Mouse (Mus musculus) gastrocnemius, postnatal 10 days (tissue): ENCODE data around the gene Hs6st2. TPM values are rescaled to one million over a fixed set of nuclear protein-coding genes. Genes with fewer than 3 reads are reported as not detected.

Experiments used
- DNase-seq: peaks from one replicate; pipeline ENCODE4 v3.0.0; 2021; ENCODE audit warnings: mixed read lengths
- long read RNA-seq, 2 experiments: library from polyadenylated mRNA; stranded (forward); transcript quantifications; one replicate each; pipeline ENCODE4 v2.0.0; 2021
- total RNA-seq, 2 experiments: library from RNA; stranded (reverse); gene quantifications; 2 replicates each; pipeline ENCODE4 v1.2.3; 2021

Hs6st2 gene
- 10 to 100 TPM; 33.4 to 35.1 TPM for total RNA-seq
- long read RNA-seq, experiment 1, partial matches to known transcripts, result 5 of 6 reads
- long read RNA-seq, experiment 1, other reads (novel, unspliced or antisense), result 1 of 6 reads
- long read RNA-seq, experiment 2, partial matches to known transcripts, result 5 of 5 reads
- long read RNA-seq, experiment 2, other reads (novel, unspliced or antisense), result 0 of 5 reads

- no peak for DNase-seq
Measured at GRCm38 (mm10) chrX:51681756-51682155, at the start of gene Hs6st2. TSS of gene Hs6st2 (minus strand) at chrX:51681856.

GRCm38 (mm10) chrX:51714086-51714745 is 32.6 kb upstream of the Hs6st2 start:
- no peak for DNase-seq

DNA sequence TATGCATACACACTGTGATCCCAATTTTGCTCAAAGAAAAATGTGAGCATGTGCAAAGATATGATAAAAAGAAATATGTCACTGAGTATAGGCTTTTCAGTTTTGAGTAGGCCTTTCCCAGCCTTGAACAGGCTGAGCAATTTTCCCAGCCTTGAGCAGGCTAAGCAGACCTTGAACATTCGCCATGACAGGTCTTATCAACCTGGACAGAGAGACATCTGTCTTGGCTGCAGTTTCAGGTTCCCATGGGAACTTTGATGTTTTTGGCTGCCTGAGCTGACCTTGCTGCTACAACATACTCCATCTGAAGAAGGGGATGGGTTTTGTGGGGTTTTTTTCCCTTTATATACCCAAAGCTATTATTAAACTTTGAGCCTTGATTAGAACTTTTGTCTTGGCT is 31.3 kb upstream of the Hs6st2 start:
- DNase-seq, result no peak

GRCm38 (mm10) chrX:51702823-51703222 is 21.2 kb upstream of the Hs6st2 start:
- DNase-seq, result no peak

- no peak for DNase-seq
Measured at GRCm38 (mm10) chrX:51699079-51699478, 17.4 kb upstream of the Hs6st2 start.

GRCm38 (mm10) chrX:51686048-51686949 is 4.6 kb upstream of the Hs6st2 start:
- DNase-seq, result no peak

DNA sequence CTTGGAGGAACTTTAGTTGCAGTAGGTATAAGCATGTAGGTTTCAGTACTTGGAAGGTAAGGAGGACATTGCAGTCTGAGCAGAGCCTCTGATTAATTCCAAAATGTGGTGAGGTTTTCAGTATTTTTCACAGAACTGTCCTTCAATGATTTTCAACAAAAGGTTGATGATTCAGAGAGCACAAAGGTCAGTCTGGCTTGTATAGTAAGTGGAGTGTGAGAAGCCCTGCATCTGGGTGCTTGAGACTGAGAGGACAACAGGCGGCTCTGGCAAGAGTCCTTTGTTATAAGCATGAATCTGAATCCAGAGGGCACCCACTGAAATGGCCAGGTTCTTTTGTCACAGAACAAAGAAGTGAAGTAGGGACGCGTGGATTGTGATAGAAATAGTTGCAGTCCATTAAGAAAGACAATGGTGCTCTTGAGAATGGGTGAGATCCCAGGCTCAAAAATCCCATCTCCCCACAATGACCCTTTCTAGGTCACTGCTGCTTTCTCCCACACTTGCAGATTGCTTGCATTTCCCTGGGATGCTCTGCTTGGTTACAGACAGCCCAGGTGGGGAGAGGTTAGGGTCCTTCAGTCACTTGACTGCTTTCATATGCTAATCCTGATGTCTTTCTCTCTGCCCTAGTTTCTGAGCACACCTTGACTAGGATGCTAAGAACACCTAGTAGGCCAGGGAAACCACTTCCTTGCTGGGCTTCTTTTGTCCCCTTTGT is 2.8 kb upstream of the Hs6st2 start:
- no peak for DNase-seq

GRCm38 (mm10) chrX:51681170-51681667 is 437 bp downstream of the Hs6st2 start:
- peak; percentile 58 for DNase-seq

DNA sequence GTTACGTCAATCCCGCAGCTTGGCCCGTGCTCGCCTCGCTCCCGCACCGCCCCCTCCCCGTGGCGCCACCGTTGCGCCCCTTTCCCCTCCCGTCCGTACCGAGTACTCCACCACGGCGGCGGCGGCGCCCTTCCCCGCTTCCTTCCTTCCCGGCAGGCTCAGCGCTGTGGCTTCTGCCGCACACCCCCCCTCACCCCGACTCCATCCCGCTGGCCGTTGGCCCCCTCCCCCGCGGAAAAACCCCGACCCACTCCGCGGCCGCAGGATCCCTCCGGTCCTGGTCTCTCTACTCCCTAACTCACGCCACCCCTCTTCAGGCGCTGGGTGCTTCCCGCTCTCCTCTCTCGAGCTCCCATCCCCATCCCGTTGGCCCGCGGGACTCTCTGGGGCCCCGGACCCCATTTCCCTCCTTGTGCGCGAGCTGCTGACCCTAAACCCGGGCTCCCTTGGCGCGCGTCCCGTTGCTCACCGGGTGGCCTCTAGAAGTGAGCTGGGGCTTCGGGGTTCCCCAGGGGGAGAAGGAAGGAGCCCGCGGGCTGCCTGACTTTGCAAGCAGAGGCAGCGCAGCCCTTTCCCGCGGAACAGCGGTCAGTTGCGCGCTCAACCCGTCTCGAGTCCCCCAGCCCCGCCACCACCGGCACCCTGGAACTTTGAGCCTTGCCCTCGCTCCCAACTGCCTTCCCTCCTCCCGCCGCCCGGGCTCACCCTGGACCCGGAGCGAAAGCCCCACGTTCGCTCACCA is 1.1 kb downstream of the Hs6st2 start:
- peak; percentile 43 for DNase-seq

DNA sequence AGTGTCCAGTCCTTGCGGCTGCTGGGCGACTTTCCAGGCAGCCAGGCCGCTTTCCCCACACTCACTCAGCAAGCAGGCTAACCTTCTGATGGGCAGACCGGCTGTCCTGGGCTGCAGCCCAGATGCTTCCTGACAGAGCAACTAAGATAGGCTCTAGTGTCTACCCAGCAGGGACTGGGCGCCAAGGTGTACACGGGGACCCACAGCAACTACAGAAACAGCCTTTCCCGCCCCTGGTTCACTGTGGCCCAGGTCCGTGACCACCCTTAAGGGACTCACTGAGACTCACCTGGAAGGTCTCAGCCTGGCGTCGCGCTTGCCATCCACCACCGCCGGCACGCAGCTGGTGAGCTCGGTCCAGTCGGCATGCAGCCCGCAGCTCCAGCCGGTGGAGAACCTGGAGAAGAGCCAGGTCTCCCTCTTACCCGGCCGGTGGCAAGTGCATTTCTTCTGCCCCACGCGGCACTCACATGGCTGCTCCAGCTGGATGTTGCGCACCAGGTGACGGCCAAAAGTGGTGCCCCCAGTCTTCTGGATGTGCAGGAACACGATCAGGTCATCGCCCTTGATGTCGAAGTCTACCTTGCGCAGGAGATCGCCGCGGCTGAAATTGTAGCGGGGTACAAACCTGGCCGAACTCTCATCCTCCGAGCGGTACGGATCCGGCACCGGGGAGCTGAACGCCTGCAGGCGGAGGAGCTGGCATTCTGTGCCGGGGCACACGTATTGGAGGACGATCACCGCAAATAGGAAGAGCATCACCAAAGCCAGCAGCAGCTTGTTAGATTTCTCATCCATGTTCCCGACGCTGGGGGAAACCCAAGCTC is 1.8 kb downstream of the Hs6st2 start:
- DNase-seq, result peak; percentile 39

DNA sequence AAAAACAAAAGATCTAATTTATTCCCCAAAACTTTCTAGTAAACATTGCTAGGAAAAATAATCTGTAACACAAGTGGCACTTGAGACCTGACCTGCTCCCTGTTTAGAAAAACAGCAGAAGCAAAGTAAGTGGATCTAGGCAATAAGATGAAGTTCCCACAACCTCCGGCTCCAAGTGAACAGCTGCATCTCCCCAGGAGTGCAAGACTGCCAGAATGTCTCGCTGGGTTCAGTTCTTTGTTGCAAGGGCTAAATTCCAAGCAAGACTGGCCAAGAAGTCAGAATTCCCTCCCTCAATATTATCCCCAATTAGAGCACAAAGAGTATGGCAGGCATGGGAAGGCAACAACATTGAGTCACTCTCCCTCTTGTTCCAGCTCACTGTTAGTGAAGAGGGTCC is 23.4 kb downstream of the Hs6st2 start:
- DNase-seq, result no peak

DNA sequence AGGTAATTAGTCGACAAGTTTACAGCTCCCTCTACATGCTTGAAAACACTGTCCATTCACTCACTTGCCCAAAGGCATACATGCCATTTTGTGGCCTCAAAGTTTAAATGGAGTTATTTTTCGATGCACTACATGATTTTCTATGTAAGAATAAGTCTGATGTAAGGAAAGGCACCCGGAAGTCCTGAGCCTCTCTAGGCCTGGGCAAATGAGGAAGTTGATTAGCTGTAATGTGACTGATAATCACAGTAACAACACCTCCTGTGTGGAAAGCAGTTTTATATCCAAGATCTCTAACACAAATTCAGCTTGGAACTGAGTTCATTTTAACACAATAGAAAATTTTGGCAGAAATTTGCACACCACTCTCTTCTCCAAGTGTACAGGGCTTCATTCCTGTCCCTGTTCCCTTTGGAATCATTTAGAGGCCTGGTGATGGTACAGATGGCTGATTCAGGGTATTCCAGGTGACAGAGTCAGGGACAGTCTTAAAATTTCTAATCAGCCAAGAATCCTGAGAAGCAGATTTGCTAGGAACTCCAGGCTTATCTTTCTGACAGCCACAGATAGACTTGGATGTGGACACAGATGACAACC is 38.9 kb downstream of the Hs6st2 start:
- no peak for DNase-seq

GRCm38 (mm10) chrX:51635756-51636155 is 45.9 kb downstream of the Hs6st2 start:
- no peak for DNase-seq

GRCm38 (mm10) chrX:51631376-51631775 is 50.3 kb downstream of the Hs6st2 start:
- DNase-seq, result no peak

DNA sequence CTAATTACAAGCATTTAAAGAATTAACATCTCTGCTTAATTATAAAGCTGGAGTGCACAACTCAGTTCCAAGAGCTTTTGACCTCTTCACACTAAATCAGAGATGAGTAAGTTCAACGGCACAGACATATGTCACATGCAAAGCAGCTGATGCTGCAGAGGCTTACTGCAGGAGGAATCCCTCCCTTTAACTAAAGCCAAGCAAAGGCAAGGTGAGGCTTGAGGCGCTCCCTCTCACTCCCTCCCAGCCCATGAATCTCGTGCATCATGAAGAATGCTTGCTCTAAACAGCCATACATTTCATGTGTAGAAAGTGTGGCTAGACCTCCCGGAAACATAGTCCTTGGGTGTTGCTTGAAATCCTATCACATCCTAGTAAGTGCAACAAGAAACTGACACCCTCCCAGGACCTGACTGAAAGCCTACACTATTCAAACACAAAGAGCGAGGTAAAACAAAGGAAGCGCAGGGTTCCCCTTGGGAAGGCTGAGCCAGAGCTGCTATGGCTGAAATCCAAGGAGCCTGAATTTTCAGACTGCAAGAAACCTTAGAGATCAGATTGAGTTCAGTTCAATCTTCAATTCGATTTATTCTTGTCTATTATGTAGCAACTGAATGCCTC is 67.2 kb downstream of the Hs6st2 start:
- DNase-seq, result no peak

DNA sequence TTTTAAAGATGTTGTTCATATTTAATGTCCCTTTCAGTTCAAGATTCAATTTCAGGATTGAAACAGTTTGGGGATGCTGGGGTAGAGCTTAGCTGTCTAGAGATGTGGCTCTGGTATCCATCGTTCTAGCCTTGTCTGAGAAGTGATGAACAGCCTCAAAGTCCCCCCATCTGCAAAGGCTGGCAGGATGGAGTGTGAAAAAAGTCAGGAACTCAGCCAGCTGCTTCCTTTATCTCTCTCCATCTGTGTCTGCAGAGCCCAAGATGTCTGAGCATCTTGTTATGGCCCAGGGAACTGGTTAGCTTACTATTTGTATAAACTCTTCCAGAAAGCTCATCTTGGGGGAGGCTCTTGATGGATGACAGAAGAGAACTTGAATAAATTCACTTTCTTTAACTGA is 70.9 kb downstream of the Hs6st2 start:
- DNase-seq, result no peak

DNA sequence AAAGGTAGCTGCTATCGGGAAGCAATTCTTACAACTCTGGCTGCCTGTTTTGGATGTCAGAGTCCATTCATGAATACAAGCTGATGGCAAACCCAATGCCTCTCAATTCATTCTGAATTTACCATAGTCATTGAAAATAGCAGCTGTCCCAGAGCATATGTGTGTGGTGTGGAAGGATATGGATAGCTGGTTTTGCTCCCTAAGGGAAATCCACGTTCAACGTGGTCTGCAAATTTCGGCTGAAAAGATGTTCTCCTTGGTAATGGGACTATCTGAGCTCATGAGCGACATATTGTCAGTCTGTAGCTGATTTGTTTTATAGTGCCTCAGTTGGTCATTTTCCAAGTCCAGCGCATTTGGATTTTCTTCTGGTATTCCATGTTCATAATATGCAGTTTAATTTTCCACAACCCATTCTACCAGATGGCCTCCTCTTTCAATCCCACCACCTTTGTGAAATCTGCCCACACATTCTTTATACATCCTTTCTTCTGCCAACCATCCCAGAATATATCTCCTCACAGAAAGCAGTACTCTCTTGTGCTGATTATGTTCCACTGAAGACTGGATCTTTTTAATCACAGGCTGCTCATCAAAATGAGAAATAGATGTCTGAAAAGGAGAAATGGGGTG is 75.3 kb downstream of the Hs6st2 start:
- no peak for DNase-seq

GRCm38 (mm10) chrX:51592751-51593150 is 88.9 kb downstream of the Hs6st2 start:
- DNase-seq, result no peak

- DNase-seq, result no peak
Measured at GRCm38 (mm10) chrX:51590448-51591010, 91.1 kb downstream of the Hs6st2 start.
